Mouse (Mus musculus) lung, postnatal 36 days (tissue): Measurements from ENCODE around the gene Tsc22d3.
"Not testable (repeated sequence)": the region's sequence is repeated elsewhere in the genome, so short reads cannot be mapped to it uniquely, and the experiment has no call there.

Source experiments
- DNase-seq: peaks from one replicate; pipeline ENCODE4 v3.0.0; 2022; ENCODE audit warnings: mixed read lengths

The Tsc22d3 gene

GRCm38 (mm10) chrX:140526253-140526618 is 74.2 kb downstream of the Tsc22d3 start:
- no peak for DNase-seq

- no peak for DNase-seq
Measured at GRCm38 (mm10) chrX:140525604-140526252, 74.7 kb downstream of the Tsc22d3 start.

GRCm38 (mm10) chrX:140524231-140524630 is 76.2 kb downstream of the Tsc22d3 start:
- no peak for DNase-seq

GRCm38 (mm10) chrX:140522071-140522765 is 78.2 kb downstream of the Tsc22d3 start:
- DNase-seq = no peak

DNA sequence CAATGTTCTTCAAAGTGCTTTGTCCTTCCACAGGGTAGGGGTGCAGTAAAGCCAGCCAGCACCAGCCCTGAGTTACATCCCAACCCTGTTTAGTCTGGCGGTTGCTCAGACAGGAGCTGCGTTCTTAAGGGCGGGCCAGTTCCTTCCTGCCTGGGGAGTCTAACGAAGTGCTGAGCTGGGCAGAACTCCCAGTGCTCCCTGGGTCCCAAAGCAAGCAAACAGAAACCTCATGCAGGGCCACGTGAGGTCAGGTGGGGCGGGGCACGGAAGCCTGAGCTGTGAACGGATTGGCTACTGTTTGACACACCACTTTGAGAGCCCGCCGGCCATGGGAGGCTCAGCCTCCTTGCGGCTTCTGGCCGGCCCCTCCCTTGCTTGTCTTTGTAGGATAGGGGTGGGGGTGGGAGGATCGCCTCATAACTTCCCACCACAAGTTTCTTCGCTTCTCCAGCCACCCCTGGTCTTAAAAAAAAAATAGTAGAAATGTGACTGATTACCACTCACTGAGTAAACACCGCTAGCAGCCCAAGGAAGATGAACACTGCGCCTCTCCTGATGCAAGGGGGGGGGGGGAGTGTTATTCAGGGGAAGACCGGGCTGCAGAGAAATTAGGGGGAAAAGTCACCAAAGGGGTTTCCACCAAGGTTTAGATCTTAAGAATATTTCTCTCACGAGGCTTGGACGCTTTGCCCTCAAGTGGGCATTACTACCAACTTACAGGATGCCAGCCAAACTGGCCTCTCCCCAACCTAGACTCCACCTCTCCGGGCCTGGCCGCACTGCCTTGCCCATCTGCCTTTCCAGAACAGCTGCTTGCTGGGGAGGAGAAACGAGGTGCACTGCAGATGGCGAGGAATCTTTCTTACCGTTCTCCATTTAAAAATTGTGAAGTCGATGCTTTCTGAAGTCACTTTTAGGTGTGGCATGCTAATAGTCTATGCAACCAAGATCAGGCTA is 80.0 kb downstream of the Tsc22d3 start:
- DNase-seq = peak; percentile 99

GRCm38 (mm10) chrX:140518351-140518750 is 82.1 kb downstream of the Tsc22d3 start:
- peak; percentile 23 for DNase-seq

DNA sequence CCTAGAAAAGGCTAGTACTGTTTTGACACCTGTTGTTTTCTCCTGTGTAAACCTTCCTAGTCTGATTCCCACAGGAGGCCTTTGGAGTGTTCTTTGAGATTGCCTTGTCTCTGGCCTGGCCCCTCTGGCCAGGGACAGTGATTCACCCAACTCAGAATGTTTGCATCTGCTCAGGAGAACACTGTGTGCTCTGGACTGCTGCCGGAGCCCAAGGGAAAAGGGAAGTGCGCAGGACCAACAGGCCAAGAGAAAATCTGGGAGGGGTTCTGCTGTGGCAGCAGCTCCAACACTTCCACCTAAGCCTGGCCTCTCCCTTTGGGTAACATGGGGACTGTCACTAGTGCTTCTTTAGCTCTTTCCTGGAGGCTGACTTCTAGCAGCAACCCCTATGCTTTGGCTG is 87.1 kb downstream of the Tsc22d3 start:
- DNase-seq = peak; percentile 76

DNA sequence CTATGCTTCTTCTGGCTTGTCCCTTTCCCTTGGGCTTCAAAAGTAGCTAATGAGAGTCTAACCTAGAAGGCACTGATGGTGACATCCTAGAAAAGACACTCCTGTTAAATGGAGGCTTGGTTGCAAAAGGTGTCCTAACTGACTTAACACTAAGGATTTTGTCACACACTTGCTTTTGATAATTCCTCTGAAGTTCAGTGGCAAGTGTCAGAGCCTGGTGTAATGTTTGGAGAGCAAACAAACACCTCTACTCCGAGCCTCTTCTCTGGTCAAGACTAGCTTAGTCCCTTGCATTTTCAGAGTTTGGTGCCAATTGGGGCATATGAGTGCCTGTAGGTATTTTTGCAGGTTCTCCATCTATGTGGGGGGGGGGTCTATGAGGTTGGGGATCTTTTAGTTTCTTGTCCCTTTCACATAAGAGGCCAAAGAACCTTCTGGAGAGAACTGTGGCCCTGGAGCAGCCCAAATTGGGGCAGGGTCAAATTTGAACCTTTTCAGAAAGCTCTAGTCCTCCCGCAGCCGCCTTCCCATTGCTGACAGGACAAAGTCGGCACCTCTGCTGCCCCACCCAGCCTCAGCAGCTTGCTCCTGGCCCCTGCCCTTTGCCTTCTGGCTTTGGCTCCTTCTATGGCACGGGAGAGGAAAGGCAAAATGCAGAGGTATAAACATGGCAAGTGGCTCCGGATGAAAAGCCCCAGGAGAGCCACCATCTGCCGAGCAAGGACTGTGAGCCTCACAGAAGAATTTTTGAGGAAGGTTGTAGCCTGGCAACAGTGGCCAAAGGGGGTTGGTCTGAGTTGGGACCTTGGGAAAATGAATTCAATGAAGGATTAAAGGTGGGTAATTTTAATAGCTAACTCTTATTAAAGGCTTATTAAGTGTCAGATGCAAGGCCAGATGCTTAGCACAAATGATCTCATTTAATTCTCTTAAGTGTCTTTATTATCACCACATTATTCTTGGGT is 88.5 kb downstream of the Tsc22d3 start:
- no peak for DNase-seq

GRCm38 (mm10) chrX:140510696-140511429 is 89.6 kb downstream of the Tsc22d3 start:
- DNase-seq = peak; percentile 92

DNA sequence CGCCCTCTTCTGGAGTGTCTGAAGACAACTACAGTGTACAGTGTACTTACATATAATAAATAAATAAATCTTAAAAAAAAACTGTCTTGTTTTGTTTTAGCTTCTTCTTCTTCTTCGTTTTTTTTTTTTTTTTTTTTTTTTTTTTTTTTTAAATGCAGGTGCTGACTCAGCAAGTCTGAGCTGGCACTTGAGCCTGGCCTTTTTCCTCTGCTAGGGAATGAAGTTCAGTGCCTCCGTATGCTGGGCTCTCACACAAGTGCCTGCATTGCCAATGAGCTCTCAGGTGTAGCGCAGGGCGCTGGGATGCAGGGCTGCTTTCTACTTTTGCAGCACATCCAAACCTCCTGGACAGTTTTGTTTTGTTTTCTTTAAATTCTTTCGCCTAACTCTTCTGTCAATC is 90.6 kb downstream of the Tsc22d3 start:
- DNase-seq = no peak

DNA sequence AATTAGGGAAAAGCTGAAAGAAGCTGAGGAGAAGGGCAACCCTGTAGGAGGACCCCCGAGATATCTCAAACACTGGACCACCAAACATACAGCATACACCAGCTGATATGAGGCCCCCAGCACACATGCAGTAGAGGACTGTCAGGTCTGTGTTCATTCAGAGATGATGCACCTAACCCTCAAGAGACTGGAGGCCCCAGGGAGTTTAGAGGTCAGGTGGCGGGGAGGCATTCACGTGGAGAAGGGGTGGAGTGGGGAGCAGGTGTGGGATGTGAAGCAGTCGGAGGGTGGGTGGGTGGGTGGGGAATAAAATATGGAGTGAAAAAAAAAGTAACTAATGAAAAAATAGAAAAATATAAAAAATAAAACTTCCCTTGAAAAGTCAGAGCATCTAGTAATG is 91.7 kb downstream of the Tsc22d3 start:
- not testable (repeated sequence) for DNase-seq

DNA sequence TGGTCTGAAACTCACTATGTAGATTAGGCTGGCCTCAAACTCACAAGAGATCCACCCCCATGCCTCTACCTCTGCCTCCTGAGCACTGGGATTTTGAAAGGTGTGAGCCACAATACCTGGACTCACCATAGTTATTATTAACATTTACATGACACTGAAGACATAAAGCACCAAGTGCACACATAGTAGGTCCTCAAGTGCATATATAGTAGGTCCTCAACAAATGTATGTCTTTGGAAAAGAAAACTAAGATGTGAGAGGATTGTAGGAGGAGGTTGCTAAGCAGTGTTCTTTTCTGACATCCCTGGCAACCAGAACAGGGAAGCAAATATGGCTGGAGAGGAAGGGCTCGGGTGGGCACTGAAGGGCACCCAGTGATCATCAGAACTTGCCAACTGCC is 93.1 kb downstream of the Tsc22d3 start:
- DNase-seq = no peak

GRCm38 (mm10) chrX:140506436-140507180 is 93.9 kb downstream of the Tsc22d3 start:
- DNase-seq = no peak

GRCm38 (mm10) chrX:140505497-140506238 is 94.8 kb downstream of the Tsc22d3 start:
- DNase-seq = peak; percentile 97

GRCm38 (mm10) chrX:140503905-140504304 is 96.6 kb downstream of the Tsc22d3 start:
- DNase-seq = peak; percentile 86

GRCm38 (mm10) chrX:140501401-140502301 is 98.8 kb downstream of the Tsc22d3 start:
- no peak for DNase-seq

- DNase-seq = no peak
Measured at GRCm38 (mm10) chrX:140500306-140500705, 100.2 kb downstream of the Tsc22d3 start.

DNA sequence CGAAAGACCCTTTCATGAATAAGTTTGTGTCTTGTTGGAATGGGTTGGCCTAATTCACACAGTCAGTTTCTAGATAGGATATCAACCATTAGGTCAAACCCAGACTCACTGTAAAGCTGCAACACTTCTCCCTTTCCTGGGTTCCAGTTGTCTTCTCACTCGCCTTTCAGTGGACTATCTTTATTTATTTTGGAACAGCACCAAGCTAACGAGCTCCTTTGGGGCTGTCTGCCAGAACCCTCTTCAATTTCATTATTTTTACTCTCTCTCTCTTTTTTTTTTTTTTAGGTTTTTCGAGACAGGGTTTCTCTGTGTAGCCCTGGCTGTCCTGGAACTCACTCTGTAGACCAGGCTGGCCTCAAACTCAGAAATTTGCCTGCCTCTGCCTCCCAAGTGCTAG is 102.0 kb downstream of the Tsc22d3 start:
- not testable (repeated sequence) for DNase-seq

DNA sequence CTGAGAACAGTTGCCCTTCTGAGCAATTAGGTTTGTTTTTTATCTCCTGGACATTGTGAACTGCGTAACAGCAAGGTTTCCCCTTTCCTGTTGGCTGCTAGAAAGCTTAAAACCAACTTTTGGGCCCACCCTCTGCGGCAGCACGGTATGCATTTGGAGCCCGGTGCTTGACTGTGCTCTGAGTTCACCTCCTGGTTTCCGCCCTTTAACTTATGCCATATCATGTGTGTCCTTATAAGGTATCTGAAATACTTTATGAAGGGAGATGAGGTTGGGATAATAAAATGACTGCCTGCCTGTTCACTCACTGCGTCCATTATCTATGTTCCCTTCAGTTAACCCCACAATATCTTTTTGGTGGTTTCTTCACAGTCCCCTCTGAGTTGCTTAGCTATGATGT is 106.3 kb downstream of the Tsc22d3 start:
- no peak for DNase-seq
